Mouse (Mus musculus): ENCODE measurements at regions not wholly inside any gene's neighbourhood (a gene's known extent, or its start where the extent isn't known, plus 50 kb on each side); places are given as distances from the start of the nearest gene placed in this dataset.

DNA sequence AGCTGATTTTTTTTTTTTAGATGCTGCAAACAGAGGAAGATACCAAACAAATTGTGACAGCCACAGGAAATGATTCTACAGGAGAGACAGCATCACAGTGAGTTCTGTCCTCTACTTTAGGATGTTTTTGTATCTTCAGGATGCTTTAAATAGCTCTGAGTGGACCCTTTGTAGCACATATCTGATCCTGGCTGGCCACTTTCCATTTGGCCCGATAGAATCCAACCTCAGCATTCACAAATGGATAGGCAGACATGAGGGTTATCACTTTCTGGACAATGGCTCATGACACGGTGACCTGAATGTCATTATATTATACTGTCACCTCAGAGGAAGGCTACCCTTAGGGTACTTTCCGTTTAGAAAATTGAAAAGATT, 379.3 kb downstream of the Gm10295 start:
- DNase-seq = peak; percentile 39

DNA sequence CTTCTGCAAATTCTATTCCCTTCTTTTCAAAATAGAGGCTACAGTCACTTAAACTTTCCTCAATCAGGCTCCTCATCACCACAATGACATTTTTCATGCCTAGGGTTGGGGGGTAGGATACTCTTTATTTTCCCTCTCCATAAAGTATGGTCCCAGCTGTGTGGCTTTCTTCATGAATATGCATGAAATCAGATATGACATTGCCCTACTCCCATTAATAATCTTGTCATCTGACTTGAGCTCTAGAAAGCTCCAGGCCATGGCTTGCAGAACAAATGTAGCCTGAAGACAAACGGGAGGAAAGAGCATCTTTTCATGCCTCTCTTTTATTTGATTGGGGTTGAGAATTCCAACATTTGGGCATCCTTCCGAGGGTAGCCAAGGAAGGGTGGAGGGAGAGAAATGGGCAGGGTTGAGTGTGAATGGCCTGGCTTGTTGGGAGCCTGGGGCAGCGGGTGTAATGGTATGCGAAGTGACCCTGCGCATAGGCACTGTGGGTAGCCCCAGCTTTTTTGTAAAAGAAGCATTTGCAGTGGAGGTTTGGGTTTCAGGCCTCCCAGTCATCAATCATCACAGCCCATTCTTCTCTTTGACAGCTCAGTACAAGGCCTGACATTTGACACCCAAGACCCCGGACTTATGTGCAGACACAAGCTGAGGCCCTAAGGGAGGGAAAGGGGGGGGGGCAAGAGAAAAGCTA, 379.8 kb downstream of the Gm10295 start:
- DNase-seq = peak; percentile 14

DNA sequence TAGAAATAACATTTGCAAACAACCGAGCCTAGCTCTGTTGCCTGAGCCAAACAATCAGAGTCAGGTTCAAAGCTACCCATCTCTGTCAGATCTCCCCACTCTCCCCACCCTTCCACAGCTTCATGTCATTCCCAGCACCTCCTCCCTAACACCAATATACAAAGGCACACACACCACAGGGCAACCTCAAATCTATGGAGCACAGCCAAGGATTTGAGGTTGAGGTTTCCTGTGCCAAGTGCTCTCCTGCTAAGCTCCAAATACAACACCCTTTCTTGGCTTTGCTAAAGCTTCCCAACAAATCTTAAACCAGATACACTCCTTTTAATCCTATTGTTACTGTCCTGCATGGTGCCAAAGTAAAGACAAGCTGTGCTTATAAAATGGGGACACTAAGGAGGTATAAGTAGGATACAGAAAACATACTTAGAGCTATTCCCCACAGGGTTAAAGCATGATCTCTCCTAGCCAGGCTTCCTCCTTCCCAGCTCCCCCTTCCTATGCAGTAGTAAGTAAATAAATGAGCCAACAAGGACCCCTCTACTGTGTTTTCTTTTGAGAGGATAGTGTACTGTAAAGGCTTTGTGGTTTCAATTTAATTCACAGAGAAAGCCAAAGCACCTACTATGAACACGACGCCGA, 398.8 kb downstream of the Gm10295 start:
- no peak for DNase-seq

GRCm38 (mm10) chr7:70948281-70948680, 403.0 kb downstream of the Gm10295 start:
- no peak for DNase-seq

DNA sequence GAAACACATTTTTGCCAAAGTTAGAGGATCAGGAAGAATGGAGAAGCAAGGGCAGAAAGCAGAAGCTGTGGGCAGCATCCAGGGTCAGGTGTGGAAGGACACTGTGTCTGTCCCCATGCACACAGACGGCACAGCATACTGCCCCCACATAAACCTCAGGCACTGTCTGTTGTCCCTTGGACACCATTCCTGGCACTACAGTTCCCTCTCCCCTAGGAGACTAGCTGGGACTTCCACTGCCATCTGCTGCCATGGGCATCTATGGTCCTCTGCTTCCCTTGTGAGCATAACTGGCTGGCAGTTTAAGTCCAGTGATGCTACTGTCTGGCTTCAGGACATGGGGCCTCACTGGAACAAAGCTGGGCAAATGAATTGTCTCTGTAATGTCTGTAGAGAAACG, 405.0 kb downstream of the Gm10295 start:
- DNase-seq = no peak

DNA sequence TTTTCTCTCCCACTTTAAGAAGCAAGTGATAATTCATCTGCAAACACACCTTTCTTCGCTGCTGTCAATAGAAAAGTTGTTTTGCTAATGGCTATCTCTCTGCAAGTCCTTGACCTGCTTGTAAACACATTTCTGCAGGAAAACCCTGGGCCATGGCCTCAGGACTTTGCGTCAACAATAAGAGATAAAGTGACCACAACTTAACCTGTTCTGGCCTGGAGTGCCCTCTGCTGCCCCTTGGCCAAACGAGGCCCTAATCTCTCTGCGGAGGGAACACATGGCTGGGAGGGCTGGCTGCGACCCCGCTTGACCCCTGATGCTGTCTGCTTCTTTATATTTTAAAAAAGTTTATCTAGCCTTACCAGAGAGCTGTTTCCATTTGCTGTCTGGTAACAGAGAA, 420.4 kb downstream of the Gm10295 start:
- peak; percentile 20 for DNase-seq

- no peak for DNase-seq
These were observed 421.4 kb downstream of the Gm10295 start for GRCm38 (mm10) chr7:70929935-70930334.

- DNase-seq = no peak
These were observed 423.3 kb downstream of the Gm10295 start for GRCm38 (mm10) chr7:70928001-70928400.

GRCm38 (mm10) chr7:70917016-70917415, 434.3 kb downstream of the Gm10295 start:
- DNase-seq = no peak

- DNase-seq = no peak
These were observed 442.4 kb downstream of the Gm10295 start for GRCm38 (mm10) chr7:70908921-70909320.

- no peak for DNase-seq
These were observed 459.6 kb downstream of the Gm10295 start for GRCm38 (mm10) chr7:70891700-70892099.

- DNase-seq = no peak
These were observed 470.8 kb downstream of the Gm10295 start for GRCm38 (mm10) chr7:70880496-70880895.

DNA sequence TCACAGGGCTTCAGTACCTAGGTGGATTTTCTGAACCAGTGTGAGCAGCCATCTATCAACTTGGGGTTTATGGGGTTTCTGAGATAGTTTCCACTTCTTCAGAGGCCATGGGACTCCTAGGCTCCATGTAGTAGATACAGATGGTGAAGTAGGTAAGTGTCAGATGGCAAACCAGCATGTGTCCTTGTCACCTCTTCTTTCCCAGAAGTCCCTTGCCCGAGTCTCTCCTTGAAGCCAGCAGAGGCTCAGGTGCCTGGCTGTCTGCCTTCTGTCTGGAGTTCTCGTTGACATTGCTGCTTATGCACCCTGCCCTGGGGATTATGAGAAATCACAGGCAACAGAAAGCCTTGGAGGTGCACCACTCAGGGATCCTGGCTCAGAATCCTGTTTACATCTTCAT, 476.9 kb downstream of the Gm10295 start:
- no peak for DNase-seq

DNA sequence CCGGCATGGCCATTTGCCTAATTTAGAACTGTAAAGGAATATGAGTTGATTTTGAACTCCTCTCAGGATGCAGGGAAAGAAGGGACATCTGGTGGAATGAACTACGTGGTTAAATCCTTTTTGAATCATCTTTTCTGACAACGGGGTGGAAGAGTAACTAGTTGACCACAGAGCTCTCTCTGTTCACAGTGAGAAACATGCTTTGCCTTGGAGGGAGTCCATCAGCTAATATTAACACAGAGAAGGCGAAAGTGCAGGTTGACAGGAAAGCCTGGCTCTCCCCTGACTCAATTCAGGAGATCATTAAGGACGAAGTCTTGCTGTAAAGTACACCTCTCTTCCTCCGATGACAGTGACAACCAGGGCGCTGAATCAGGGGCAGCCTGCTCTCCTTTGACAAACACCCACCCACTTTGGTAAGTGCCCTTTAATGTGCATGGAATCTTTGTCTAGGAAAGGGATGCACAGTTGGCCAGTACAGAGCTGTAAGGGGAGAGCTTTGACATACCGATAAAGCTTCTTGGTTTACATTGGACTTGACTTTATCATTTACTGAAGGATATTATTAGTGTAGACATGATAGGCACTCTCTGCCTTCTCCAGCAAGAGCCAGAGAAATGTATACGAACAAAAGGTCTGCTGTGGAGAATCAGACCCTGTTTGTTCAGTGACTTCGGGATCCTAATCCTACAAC, 480.3 kb downstream of the Gm10295 start:
- no peak for DNase-seq

DNA sequence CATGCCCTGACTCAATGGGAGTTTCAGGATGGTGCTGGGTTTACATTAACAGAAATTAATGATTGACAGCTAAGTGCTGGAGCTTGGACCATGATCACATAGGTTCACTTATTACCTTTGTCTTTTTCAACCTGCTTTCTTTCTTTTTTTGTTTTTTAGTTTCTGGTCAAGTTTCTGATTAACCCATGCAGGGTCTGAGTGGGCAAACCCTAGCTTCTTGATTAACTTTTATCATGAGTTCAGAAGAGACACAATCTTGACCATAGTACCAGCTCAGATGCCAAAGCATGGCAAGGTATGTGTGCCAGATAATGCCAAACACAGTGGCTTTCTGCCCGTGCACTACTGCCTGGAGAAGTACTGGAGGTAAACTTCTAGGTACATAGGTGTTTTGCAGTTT, 482.2 kb downstream of the Gm10295 start:
- DNase-seq = no peak

DNA sequence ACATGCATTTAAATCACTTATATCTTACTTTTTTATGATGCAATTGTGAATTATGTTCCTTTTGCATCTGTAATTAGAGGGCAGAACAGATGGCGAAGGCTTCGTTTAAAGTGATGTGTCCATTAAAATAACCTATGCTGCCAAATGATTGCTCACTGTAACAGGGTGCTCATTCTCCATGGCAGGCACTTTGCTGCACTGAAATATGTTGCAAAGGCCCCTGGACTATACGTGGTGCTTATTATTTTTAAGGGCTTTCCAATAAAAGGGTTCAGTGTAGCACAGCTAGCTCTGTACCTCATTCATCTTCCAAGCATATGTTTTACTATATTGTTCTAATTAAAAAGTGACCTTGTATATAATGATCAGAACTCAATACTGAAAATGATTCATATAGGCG, 491.3 kb downstream of the Gm10295 start:
- no peak for DNase-seq

- DNase-seq = no peak
These were observed 484.2 kb upstream of the Nr2f2 start for GRCm38 (mm10) chr7:70850726-70851125.

DNA sequence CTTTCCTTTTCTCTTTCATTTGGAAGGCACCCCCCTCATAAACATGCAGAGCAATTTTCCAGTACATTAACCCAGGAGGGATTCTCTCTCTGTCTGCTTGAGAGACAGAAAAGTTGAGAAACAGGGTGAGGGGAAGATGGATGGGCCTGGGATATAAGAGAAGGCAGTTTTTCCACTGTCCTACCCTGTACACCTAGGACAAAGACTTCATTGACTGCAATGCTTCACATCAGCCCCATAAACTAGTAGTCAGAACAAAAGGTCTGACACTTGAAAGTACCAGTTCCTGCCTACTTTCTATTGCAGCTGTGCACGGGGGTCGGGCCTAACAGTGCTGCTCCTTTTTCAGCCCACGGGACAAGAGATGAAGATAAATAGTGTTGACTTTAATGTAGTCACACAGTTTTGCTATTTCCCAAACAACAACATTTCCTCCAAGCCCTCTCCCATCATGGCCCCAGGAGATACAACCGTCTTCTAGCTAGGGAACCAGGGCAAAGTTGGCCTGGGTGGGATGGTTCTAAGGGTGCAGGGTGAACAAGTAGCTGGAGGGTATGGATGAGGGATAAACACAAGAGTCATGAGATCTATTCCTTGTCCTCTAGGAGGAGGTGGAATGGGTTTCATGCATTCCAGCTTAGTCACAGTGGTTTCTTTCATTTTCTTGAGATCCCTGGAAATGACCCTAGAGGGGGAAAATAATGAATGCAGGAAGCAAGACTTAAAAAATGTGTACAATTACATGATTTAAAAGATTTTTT, 481.7 kb upstream of the Nr2f2 start:
- no peak for DNase-seq

- DNase-seq = no peak
These were observed 481.0 kb upstream of the Nr2f2 start for GRCm38 (mm10) chr7:70847450-70847993.

DNA sequence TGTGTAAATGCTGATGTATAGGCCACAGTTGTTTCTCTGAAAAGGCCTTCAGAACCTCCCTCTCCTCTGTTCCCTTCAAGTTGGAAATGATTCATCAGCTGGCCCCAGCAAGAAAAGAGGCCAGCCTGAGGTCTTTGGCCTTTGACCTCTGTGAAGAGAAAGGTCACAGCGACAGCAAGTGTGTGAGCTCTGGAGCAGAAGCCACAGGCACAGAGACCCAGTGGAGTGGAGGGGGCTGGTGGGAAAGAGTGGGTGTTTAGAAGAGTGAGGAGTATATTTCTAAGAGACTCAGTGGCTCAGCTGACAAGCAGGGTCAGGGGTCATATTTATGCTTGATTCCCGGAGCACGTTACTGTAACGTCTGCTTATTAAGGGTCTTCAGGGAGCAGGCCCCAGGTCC, 479.5 kb upstream of the Nr2f2 start:
- DNase-seq = no peak

DNA sequence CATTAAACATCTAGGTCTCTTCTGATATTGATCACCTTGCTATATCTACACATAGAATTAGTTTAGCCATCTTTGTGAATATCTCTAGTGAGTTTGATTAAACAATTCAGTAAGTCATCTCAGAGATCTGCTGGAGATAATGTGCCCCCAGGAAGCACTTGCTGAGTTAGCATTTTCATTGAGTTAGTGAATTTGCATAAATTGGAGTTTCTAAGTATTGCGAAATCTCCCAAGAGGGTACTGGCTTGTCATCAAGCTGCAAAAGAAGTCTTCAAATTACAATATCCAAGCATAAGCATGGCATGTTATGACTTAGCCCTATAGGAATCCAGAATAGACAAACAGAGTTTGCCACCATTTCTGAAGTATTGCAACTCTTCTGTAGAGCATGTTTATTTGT, 473.6 kb upstream of the Nr2f2 start:
- DNase-seq = no peak

- DNase-seq = no peak
These were observed 472.7 kb upstream of the Nr2f2 start for GRCm38 (mm10) chr7:70839190-70839589.

Measured in adrenal gland, adult 2 months (tissue).